Mouse (Mus musculus) erythroblast, embryonic 14.5 days (primary cell): Measurements from ENCODE around the gene P2rx6. TPM values are rescaled to one million over a fixed set of nuclear protein-coding genes. Genes with fewer than 3 reads are reported as not detected.

Experiments
- H3K27me3 ChIP-seq: 2 replicates; pipeline ENCODE4 v1.6.1; 2012; ENCODE audit warnings: inconsistent platforms; ENCODE audit not compliant: control insufficient read depth
- H3K36me3 ChIP-seq: 2 replicates; pipeline ENCODE4 v1.6.1; 2012; ENCODE audit warnings: mild to moderate bottlenecking, inconsistent platforms; ENCODE audit not compliant: control insufficient read depth
- H3K4me1 ChIP-seq: 2 replicates; pipeline ENCODE4 v1.6.1; 2012; ENCODE audit warnings: inconsistent platforms; ENCODE audit not compliant: control insufficient read depth
- H3K4me3 ChIP-seq: replicated peaks from 2 replicates; pipeline ENCODE3; 2012; ENCODE audit warnings: moderate library complexity, mild to moderate bottlenecking, inconsistent platforms
- H3K9me3 ChIP-seq: 2 replicates; pipeline ENCODE4 v1.6.1; 2012; ENCODE audit warnings: low read length, inconsistent platforms, mixed read lengths; ENCODE audit not compliant: control insufficient read depth
- GATA1 ChIP-seq: IDR thresholded peaks from 2 replicates; pipeline ENCODE4 v1.6.1; 2012; ENCODE audit warnings: low read length, inconsistent platforms, mixed read lengths
- TAL1 ChIP-seq: IDR thresholded peaks from 3 replicates; pipeline ENCODE4 v1.6.1; 2012; ENCODE audit warnings: low read length, inconsistent platforms, mixed read lengths
- polyA plus RNA-seq: library from polyadenylated mRNA; stranded (reverse); fragments of >175 nt; gene quantifications from 2 replicates; pipeline ENCODE4 v1.2.3, GENCODE M21; 2012

The P2rx6 gene
- polyA plus RNA-seq, 1 experiment = not detected

DNA sequence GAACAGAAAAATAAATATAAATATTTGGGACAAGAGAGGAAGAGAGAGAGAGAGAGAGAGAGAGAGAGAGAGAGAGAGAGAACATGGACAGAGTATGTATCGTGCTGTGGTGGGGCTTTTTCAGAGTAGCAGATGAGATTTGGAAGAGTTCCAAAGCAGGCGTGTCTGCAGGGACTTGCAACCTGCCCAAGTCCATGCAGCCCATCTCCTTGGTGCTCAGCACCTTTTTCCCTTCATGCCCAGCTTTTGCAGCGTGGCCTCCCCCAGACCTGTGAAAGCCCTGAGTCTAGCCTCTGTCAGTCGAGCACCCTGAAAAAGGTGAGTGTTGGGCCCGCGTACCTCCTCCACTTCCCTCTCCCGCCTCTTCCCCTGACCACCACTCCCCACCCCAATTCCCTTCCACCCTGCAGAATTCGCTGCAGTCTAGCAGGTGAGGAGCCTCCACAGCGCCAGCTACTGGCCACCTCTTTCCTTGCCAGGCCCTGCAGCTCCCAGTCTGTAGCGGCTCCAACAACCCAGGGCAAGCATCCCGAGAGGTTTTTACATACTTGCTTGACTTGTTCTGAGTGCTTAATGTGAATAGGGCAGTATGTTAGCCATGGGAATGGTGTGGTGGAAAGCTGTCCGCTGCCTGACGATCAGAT lies 56.4 kb downstream of the P2rx6 start:
- H3K4me1 ChIP-seq = peaks cover 36% of the 10 kb centered on the region
- H3K27me3 ChIP-seq = no peaks in the 10 kb centered on the region
- H3K36me3 ChIP-seq = peaks cover 20% of the 10 kb centered on the region
- TF ChIP-seq TAL1 = no peak
- no peak for TF ChIP-seq GATA1
- peak overlapping the region; percentile 32 for H3K4me3 ChIP-seq
- H3K9me3 ChIP-seq = no peaks in the 10 kb centered on the region

DNA sequence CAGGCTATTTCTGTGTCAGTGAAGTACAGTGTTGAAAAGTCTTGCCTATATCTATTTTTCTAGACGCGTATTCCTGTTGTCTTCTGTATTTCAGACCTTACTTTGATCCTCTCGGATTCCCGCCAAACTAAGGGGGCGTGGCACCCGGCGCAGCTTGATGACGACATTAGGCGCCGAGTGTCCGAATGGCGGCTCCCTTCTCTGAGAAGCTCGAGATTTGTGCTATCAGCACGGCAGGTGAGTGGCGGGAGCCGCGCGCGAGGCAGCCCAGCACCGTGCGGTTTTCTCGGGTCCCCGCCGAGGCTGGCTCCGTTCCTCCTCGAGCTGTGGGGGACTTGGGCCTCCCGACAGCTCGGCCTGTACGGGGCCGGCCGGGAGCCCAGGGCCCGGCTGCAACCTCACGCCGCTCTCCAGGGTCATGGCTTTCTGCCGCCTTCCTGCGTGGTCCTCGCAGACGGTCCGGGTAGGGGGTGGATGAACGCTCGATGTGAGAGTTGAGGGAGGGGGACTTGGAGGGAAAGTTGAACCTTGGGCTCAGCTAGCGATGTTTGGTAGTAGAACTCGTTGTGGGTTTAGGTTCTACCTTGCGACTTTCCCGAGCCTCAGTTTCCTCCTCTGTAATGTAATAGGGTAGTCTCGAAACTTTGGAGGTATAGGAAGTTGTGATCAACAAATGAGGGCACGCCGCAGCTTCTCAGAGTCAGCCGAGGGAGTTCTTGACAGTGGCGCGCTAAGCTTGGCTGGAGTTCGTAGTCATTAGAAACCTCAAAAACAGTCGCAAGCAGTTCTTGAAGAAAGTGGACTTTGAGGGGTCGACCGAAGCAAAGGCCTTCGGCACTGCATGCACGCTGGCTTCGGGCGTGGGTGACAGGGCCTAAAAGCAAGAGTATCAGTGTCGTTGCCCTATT lies 57.8 kb downstream of the P2rx6 start, which contains the start of gene Smpd4:
Smpd4 (plus strand) TSS at position 157 of the 908 bp plus-strand sequence.
- Histone ChIP-seq H3K4me1 (peaks cover 36% of the 10 kb centered on the region), H3K36me3 (peaks cover 33% of the 10 kb centered on the region), H3K4me3 (peak within 1 kb of the TSS; percentile 99), H3K27me3 (no peaks in the 10 kb centered on the region), H3K9me3 (no peaks in the 10 kb centered on the region)
- no peak for TF ChIP-seq GATA1
- no peak for TF ChIP-seq TAL1

DNA sequence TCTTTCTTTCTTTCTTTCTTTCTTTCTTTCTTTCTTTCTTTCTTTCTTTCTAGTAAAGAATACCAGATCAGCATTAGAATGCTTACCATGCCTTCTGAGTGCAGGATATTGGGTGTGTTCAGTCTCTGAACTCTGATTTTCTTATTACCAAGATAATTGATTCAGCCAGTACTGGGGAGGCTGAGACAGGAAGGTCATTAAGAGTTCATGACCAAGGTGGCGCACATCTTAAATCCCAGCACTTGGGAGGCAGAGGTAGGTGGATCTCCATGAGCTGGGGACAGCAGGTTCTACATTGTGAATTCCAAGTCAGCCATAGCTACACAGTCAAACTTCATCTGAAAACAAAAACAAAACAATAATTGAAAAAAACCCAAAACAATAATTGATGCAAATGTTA lies 60.3 kb downstream of the P2rx6 start:
- peaks cover 57% of the 10 kb centered on the region for H3K36me3 ChIP-seq
- H3K4me1 ChIP-seq = peaks cover 36% of the 10 kb centered on the region
- TF ChIP-seq TAL1 (no peak), GATA1 (no peak)
- H3K27me3 ChIP-seq = no peaks in the 10 kb centered on the region
- H3K9me3 ChIP-seq = no peaks in the 10 kb centered on the region
- no peak overlapping the region for H3K4me3 ChIP-seq

DNA sequence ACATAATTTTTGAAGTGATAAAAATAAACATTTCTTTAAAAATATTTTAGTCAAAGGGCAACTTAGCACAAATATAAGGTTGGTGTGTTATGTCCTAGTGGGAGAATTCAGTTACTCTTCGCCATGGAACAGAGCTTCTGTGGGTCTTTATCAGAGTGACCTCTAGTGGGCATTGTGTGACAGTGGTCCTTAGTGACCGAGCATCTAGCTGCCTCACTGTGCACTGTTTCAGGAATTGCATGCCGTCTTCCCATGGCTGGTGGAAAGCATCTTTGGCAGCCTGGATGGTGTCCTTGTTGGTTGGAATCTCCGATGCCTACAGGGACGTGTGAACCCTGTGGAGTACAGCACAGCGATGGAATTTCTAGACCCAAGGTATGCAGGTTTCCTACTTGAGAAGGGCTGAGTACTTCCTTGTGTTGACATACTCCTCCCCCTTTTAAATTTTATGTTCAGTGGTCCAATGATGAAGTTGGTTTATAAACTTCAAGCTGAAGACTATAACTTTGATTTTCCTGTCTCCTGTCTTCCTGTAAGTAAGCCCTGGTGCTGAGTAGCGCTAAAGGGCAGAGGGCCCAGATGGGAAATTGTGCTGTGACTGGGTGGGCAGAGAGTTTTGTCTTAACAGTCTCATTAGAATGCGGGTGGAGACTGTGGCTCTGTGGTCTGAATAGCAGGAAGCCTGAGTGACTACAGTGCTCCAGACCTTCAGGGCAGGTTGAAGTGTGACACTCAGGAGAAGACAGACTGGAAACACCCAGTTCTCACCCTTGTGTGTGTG lies 64.0 kb downstream of the P2rx6 start:
- Histone ChIP-seq H3K9me3 (no peaks in the 10 kb centered on the region), H3K4me1 (peaks cover 10% of the 10 kb centered on the region), H3K27me3 (no peaks in the 10 kb centered on the region), H3K36me3 (peaks cover 94% of the 10 kb centered on the region), H3K4me3 (no peak overlapping the region)
- TF ChIP-seq TAL1 = no peak
- no peak for TF ChIP-seq GATA1

DNA sequence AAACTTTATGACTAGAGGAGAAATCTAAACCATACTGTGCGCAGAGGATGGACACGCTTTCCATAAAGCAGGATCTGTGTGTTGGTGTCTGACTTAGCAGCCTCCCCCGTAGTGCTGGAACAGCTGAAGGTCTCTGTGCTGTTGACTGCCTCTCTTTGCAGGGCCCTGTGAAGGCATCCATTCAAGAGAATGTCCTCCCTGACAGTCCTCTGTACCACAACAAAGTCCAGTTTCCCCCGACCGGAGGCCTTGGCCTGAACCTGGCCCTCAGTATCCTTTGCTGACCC lies 64.5 kb downstream of the P2rx6 start:
- TF ChIP-seq GATA1 (no peak), TAL1 (no peak)
- Histone ChIP-seq H3K4me3 (no peak overlapping the region), H3K9me3 (no peaks in the 10 kb centered on the region), H3K36me3 (peaks cover 96% of the 10 kb centered on the region), H3K4me1 (peaks cover 4% of the 10 kb centered on the region), H3K27me3 (no peaks in the 10 kb centered on the region)

Other genes with a start within 250 kb of the P2rx6 start
- 0.03 TPM in 1 of 2 replicates, not detected in the other for gene Serpind1, start 230.5 kb upstream of the P2rx6 start, polyA plus RNA-seq
- 0.49 and 0.66 TPM in 2 replicates for gene Snap29, start 155.9 kb upstream of the P2rx6 start, polyA plus RNA-seq
- gene Pi4ka, start 155.6 kb upstream of the P2rx6 start, polyA plus RNA-seq = 0.79 and 1.9 TPM in 2 replicates
- 0.84 and 0.88 TPM in 2 replicates for gene Crkl, start 109.9 kb upstream of the P2rx6 start, polyA plus RNA-seq
- not detected in 2 replicates for gene Aifm3, start 72.3 kb upstream of the P2rx6 start, polyA plus RNA-seq
- gene Lztr1, start 53.2 kb upstream of the P2rx6 start, polyA plus RNA-seq = 0.59 and 0.78 TPM in 2 replicates
- gene Thap7, start 30.7 kb upstream of the P2rx6 start, polyA plus RNA-seq = 13.7 and 15.6 TPM in 2 replicates
- gene Lrrc74b, start 638 bp upstream of the P2rx6 start, polyA plus RNA-seq = 0.02 TPM in 1 of 2 replicates, not detected in the other
- 0.04 TPM in 1 of 2 replicates, not detected in the other for gene Slc7a4, start 21.3 kb downstream of the P2rx6 start, polyA plus RNA-seq
- 1.9 and 2.3 TPM in 2 replicates for gene Smpd4, start 57.5 kb downstream of the P2rx6 start, polyA plus RNA-seq
- gene Ccdc74a, start 84.6 kb downstream of the P2rx6 start, polyA plus RNA-seq = 1.4 and 1.5 TPM in 2 replicates
- gene Med15, start 171.0 kb downstream of the P2rx6 start, polyA plus RNA-seq = 7.7 and 8.2 TPM in 2 replicates
- 0.22 and 1.5 TPM in 2 replicates for gene Klhl22, start 197.7 kb downstream of the P2rx6 start, polyA plus RNA-seq
- gene Scarf2, start 235.4 kb downstream of the P2rx6 start, polyA plus RNA-seq = 0.03 TPM in 1 of 2 replicates, not detected in the other